Mouse (Mus musculus) kidney, postnatal 0 days (tissue): ENCODE measurements around the gene Wfdc1. TPM values are rescaled to one million over a fixed set of nuclear protein-coding genes. Genes with fewer than 3 reads are reported as not detected.

Experiments
- ATAC-seq: fragments of 200-750 bp; cut with Nextera tagmentation; replicated peaks from 2 replicates; pipeline ENCODE4 v1.8.0; 2017; ENCODE audit warnings: low read depth, moderate number of reproducible peaks, moderate TSS enrichment, moderate library complexity; ENCODE audit not compliant: low FRiP score
- DNase-seq: peaks from one replicate; pipeline ENCODE4 v3.0.0-alpha.2; 2016; ENCODE audit warnings: low spot score
- H3K27ac ChIP-seq: fragments of 300-500 bp; sonication (generic); 2 replicates; pipeline ENCODE4 v1.5.1; 2014; ENCODE audit warnings: mild to moderate bottlenecking
- H3K27me3 ChIP-seq: fragments of 300-500 bp; sonication (generic); 2 replicates; pipeline ENCODE4 v1.6.1; 2014; ENCODE audit warnings: low read length, mixed read lengths; ENCODE audit not compliant: insufficient read depth
- H3K36me3 ChIP-seq: fragments of 300-500 bp; sonication (generic); 2 replicates; pipeline ENCODE4 v1.6.1; 2014; ENCODE audit warnings: low read length, mixed read lengths; ENCODE audit not compliant: insufficient read depth
- H3K4me1 ChIP-seq: fragments of 300-500 bp; sonication (generic); replicated peaks from 2 replicates; pipeline ENCODE4 v1.6.1; 2014; ENCODE audit warnings: antibody characterized with exemption, low read length, mixed read lengths; ENCODE audit not compliant: insufficient read depth
- H3K4me2 ChIP-seq: fragments of 300-500 bp; sonication (generic); 2 replicates; pipeline ENCODE4 v1.6.1; 2014; ENCODE audit warnings: mild to moderate bottlenecking, low read length, moderate library complexity, mixed read lengths
- H3K4me3 ChIP-seq: fragments of 300-500 bp; sonication (generic); replicated peaks from 2 replicates; pipeline ENCODE4 v1.5.1; 2014; ENCODE audit warnings: low read depth, low read length
- H3K9ac ChIP-seq: fragments of 300-500 bp; sonication (generic); 2 replicates; pipeline ENCODE4 v1.6.1; 2014; ENCODE audit warnings: low read depth, low read length
- H3K9me3 ChIP-seq: fragments of 300-500 bp; sonication (generic); replicated peaks from 2 replicates; pipeline ENCODE4 v1.6.1; 2016; ENCODE audit warnings: low read length, inconsistent platforms, mixed read lengths
- CTCF ChIP-seq: IDR thresholded peaks from 2 replicates; pipeline ENCODE4 v1.5.1; 2016; ENCODE audit warnings: antibody characterized with exemption, low read depth, mild to moderate bottlenecking, moderate library complexity
- WGBS: fragments of 180-500 bp; shearing (Covaris S2); extraction: QIAGEN DNeasy Blood & Tissue Kit; methylation state at CpG from one replicate; pipeline ENCODE4 v1.1.7; 2014; 5-methylcytosine and 5-hydroxymethylcytosine counted together
- polyA plus RNA-seq: library from polyadenylated mRNA; unstranded; fragments of >200 nt; fragmentation: Nextera tagmentation; extraction: Ambion mirVana; gene quantifications from 2 replicates; pipeline ENCODE4 v1.2.1, GENCODE M21; 2015

Gene Wfdc1
- polyA plus RNA-seq, 1 experiment from 2014 or later: 6.2 TPM

DNA sequence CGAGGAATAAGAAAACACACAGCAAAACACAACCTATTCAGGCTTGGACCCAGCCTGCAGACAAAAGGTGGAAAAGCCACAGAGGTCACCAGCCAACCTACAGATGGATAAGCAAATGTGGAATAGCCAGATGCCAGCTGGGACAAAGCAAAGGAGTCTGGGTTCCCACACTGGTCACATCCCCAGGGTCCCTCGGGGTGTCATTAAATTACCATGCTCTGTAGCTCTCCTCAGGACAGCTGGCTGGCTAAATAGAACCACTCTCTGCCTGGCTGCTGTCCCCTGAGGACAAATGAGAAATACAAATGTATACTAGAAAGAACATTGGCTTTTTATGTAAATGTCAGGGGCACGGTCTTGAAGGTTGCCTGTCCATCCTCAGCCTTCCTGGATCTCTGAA, 35.3 kb upstream of the Wfdc1 start:
- ATAC-seq: no peak
- Histone ChIP-seq H3K27ac (no peak overlapping the region), H3K9me3 (no peaks in the 10 kb centered on the region), H3K4me1 (peaks cover 12% of the 10 kb centered on the region; the same call in 1 of the 2 replicates), H3K36me3 (no peaks in the 10 kb centered on the region), H3K4me2 (no peak overlapping the region), H3K9ac (no peak overlapping the region), H3K27me3 (peaks cover 8% of the 10 kb centered on the region), H3K4me3 (no peak overlapping the region)
- no peak for TF ChIP-seq CTCF
- DNase-seq: no peak
- WGBS: 24% methylated on average over 3 of the region's 3 CpGs

DNA sequence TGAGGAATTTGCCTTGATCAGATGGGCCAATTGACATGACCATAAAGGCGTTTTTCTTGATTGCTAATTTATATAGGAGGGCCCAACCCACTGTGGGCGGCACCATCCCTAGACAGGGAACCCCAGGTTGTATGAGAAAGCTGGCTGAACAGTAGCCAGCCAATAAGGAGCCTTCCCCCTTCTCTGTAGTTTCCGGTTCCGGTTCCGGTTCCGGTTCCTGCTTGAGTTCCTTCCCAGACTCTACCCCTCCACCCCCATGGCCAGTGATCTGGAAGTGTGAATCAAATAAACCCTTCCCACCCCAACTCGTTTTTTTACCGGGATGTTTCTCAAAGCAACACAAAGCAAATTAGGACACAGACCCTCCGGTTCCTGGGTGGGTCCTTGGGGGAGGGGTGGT, 33.9 kb upstream of the Wfdc1 start:
- WGBS: 85% methylated on average over 9 of the region's 9 CpGs

DNA sequence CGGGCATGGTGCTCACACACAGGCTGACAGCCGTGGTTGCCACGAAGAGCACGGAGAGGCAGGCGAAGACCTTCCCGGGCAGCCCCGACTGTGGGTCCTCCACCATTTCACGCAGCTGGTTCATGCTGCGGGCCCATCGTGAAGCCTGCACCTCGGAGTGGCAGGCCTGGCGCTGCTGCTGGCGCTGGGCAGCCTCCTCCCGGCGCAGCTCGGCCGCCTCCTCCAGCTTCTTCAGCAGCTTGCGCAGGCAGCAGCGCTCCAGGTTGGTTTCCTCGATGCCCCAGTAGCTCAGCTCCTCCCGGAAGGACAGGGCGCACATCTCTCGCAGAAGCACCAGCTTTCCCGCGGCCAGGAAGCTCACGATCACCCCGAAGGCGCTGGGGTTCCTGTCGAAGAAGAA, 33.3 kb upstream of the Wfdc1 start:
- no peak for TF ChIP-seq CTCF
- Histone ChIP-seq H3K27ac (no peak overlapping the region), H3K4me1 (peaks cover 12% of the 10 kb centered on the region; the same call in 1 of the 2 replicates), H3K4me3 (no peak overlapping the region), H3K9me3 (no peaks in the 10 kb centered on the region), H3K36me3 (no peaks in the 10 kb centered on the region), H3K27me3 (peaks cover 8% of the 10 kb centered on the region), H3K9ac (no peak overlapping the region), H3K4me2 (no peak overlapping the region)
- 61% methylated on average over 29 of the region's 29 CpGs for WGBS
- no peak for ATAC-seq
- DNase-seq: no peak

More for the DNA sequence above, 33.9 kb upstream of the Wfdc1 start:
- no peak overlapping the region for H3K9ac ChIP-seq
- peaks cover 8% of the 10 kb centered on the region for H3K27me3 ChIP-seq
- no peak for TF ChIP-seq CTCF
- peaks cover 12% of the 10 kb centered on the region; the same call in 1 of the 2 replicates for H3K4me1 ChIP-seq
- H3K36me3 ChIP-seq: no peaks in the 10 kb centered on the region
- DNase-seq (no peak), ATAC-seq (no peak)
- no peak overlapping the region for H3K4me3 ChIP-seq
- no peak overlapping the region for H3K27ac ChIP-seq
- H3K4me2 ChIP-seq: no peak overlapping the region
- H3K9me3 ChIP-seq: no peaks in the 10 kb centered on the region

DNA sequence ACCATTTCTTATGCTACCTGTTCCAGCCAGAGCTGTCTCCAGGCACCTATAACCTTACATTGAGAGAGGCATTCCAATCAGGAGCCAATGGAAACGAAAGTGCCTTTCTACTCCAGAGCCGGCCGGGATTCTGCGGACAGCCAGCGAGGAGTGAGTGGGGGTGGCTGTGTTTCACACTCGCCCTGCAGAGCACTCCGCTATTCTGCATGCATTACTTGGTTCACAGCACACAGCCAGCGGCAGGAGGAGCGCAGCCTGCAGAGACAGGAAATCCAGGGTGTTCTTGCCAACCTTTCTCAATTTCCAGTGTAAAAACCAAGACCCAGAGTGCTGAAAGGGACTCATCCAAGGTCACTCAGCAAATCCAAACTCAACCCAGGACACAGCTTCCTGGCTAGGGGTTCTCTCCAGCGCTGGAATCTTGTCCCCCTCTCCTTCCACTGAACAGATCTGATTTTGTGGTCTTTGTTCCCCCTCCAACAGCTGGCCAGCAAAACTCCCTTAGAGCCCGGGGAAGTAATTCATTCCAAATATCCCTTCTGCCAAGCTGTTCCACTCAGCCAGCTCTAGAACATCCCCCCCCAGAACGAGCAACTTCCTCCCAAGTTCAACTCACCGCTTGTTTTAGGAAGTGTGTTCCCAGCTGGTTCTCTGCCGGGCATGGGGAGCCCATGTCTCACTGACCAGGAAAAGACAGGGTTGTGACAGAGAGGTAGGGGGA, 31.4 kb upstream of the Wfdc1 start:
- no peaks in the 10 kb centered on the region for H3K36me3 ChIP-seq
- no peak overlapping the region for H3K4me3 ChIP-seq
- H3K9ac ChIP-seq: no peak overlapping the region
- ATAC-seq: peak; percentile 45; the same call in 1 of the 2 replicates
- no peak for TF ChIP-seq CTCF
- 12% methylated on average over 14 of the region's 14 CpGs for WGBS
- H3K4me1 ChIP-seq: peaks cover 12% of the 10 kb centered on the region; the same call in 1 of the 2 replicates
- H3K27me3 ChIP-seq: peaks cover 8% of the 10 kb centered on the region
- no peaks in the 10 kb centered on the region for H3K9me3 ChIP-seq
- peak; percentile 66 for DNase-seq
- H3K27ac ChIP-seq: no peak overlapping the region
- H3K4me2 ChIP-seq: 0 out of 2 replicates have a peak overlapping the region, but pooled peaks have one; percentile 7

DNA sequence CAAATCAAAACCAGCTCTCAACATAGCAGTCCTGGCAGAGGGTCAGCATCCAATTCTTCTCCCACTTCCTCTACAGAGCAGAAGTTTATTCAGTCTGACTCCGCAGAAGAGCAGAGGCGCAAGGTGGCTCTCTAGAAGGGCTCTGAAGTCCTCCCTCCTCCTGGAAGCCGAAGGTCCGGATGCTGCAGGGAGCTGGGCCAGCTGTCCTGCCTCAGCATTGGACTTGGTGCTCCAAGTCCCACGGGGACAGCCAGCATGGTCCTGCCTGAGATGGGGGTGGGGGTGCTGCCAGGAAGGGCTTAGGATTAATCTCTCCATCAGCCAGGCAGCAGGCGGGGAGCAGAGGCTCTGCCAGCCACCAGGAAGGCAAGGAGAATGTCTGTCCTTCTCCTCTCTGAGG, 30.8 kb upstream of the Wfdc1 start, which contains the start of gene Kcng4:
Gene Kcng4, minus strand, starts transcription at position 303 of the 400 bp plus-strand sequence.
- peaks cover 8% of the 10 kb centered on the region for H3K27me3 ChIP-seq
- TF ChIP-seq CTCF: no peak
- no peak within 1 kb of the TSS for H3K4me3 ChIP-seq
- H3K9me3 ChIP-seq: no peaks in the 10 kb centered on the region
- DNase-seq: peak; percentile 57
- no peak; the same call in 1 of the 2 replicates for ATAC-seq
- 0 out of 2 replicates have a peak within 1 kb of the TSS, but pooled peaks have one; percentile 7 for H3K4me2 ChIP-seq
- H3K9ac ChIP-seq: no peak within 1 kb of the TSS
- WGBS: 26% methylated on average over 6 of the region's 6 CpGs
- H3K36me3 ChIP-seq: no peaks in the 10 kb centered on the region
- H3K27ac ChIP-seq: no peak within 1 kb of the TSS
- peaks cover 12% of the 10 kb centered on the region; the same call in 1 of the 2 replicates for H3K4me1 ChIP-seq

DNA sequence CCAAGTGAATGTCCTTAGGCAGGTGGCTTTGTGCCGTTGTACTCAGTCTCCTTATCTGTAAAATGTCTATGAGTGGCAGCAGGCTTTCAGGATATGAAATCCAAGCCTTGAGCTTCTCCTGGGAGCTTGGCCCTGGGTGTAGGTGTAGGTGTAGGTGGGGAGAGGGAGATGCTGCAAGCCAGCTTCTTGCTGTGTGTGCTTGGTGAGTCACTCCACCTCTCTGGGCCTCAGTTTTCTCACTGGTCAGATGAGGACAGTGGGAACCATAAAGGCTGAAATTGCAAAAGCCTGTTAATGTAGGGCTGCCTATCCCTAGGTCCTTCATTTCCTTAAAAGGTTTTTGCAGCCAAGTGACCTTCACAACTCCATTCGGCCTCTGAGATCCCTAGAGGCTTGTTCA, 30.2 kb upstream of the Wfdc1 start:
- Histone ChIP-seq H3K4me2 (no peak overlapping the region), H3K9ac (no peak overlapping the region), H3K27me3 (peaks cover 8% of the 10 kb centered on the region), H3K4me1 (peaks cover 12% of the 10 kb centered on the region; the same call in 1 of the 2 replicates), H3K36me3 (no peaks in the 10 kb centered on the region), H3K9me3 (no peaks in the 10 kb centered on the region), H3K4me3 (no peak overlapping the region), H3K27ac (no peak overlapping the region)
- ATAC-seq: no peak
- no peak for TF ChIP-seq CTCF
- WGBS: 64% methylated on average over 2 of the region's 2 CpGs
- no peak for DNase-seq
